Mouse (Mus musculus): ENCODE measurements around the gene Hist1h2ac.

Hist1h2ac gene

GRCm38 (mm10) chr13:23659636-23660366, 23.9 kb downstream of the Hist1h2ac start:
- DNase-seq (ENCODE audit: low read depth, low spot score), result no peak
